Mouse (Mus musculus): ENCODE measurements at regions not wholly inside any gene's neighbourhood (a gene's known extent, or its start where the extent isn't known, plus 50 kb on each side); places are given as distances from the start of the nearest gene placed in this dataset.

DNA sequence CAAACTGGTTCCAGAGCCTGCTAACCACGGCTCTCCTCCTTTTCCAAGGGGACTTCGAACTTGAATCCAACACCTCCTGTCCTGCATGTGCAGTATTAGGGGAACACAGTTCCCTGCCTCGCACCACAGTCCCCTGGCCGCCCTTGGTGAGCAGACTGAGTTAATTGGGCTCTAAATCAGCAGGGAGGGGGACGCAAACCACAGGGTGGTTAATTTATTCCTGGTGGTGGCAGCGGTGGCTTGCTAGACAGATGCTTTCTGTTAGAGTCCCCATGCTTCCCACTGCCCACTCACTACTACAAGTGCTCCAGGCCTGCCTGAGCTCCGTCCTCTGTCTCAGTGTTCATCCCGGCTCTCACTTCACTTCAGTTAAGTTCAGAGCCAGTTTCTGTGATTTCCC is 198.0 kb upstream of the Prok2 start:
- TF ChIP-seq EP300 (IDR thresholded peaks at IDR 0.05; ENCODE audit: low read depth) = no peak
- TF ChIP-seq CTCF (IDR thresholded peaks at IDR 0.05; ENCODE audit: low read depth) = 0 out of 2 replicates have a peak, but pooled peaks have one; percentile 11
- Histone ChIP-seq H3K9ac (replicated peaks; ENCODE audit: low read depth, low read length) (no peak overlapping the region), H3K4me3 (ENCODE audit: low read depth, low read length) (no peak overlapping the region), H3K4me1 (ENCODE audit: control insufficient read depth, insufficient read depth) (peaks cover 19% of the 10 kb centered on the region), H3K27ac (ENCODE audit: low read depth) (no peak overlapping the region), H3K9me3 (replicated peaks; ENCODE audit: control insufficient read depth, low read length) (no peaks in the 10 kb centered on the region), H3K36me3 (replicated peaks; ENCODE audit: control insufficient read depth, insufficient read depth, low read length) (no peaks in the 10 kb centered on the region), H3K4me2 (ENCODE audit: low read depth, low read length) (no peak overlapping the region), H3K27me3 (ENCODE audit: control insufficient read depth, insufficient read depth, low read length) (no peaks in the 10 kb centered on the region)
- DNase-seq (ENCODE audit: low spot score) (no peak), ATAC-seq (ENCODE audit: insufficient read depth, low read depth) (no peak)
- 80% methylated on average over 8 of the region's 8 CpGs for WGBS

DNA sequence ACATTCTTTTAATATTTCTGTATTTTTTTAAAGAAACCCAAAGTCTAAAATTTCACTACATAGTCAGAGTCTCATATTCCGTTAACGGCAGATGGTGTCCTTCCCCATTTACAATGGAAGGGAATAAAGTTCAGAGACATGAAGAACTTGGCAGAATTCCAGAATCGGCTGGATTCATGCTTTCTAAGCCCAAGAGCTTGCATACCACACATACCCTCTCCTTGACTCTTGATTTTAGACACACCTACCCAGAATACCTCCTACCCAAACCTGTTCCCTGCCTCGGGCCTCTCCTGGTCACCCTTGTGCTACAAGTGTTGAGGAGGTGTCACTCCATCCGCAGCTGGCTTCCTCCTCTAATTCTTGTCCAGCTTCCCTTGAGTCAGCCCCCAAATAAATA is 195.8 kb upstream of the Prok2 start:
- DNase-seq (ENCODE audit: low spot score) (no peak), ATAC-seq (ENCODE audit: insufficient read depth, low read depth) (0 out of 2 replicates have a peak, but pooled peaks have one; percentile 6)
- no peaks in the 10 kb centered on the region for H3K4me1 ChIP-seq (ENCODE audit: control insufficient read depth, insufficient read depth)
- TF ChIP-seq CTCF (IDR thresholded peaks at IDR 0.05; ENCODE audit: low read depth) (no peak), EP300 (IDR thresholded peaks at IDR 0.05; ENCODE audit: low read depth) (no peak)
- no peak overlapping the region for H3K4me2 ChIP-seq (ENCODE audit: low read depth, low read length)
- H3K9me3 ChIP-seq (replicated peaks; ENCODE audit: control insufficient read depth, low read length) = no peaks in the 10 kb centered on the region
- WGBS = 40% methylated on average over 5 of the region's 5 CpGs
- no peak overlapping the region for H3K9ac ChIP-seq (replicated peaks; ENCODE audit: low read depth, low read length)
- H3K27ac ChIP-seq (ENCODE audit: low read depth) = no peak overlapping the region
- no peaks in the 10 kb centered on the region for H3K27me3 ChIP-seq (ENCODE audit: control insufficient read depth, insufficient read depth, low read length)
- no peak overlapping the region for H3K4me3 ChIP-seq (ENCODE audit: low read depth, low read length)
- H3K36me3 ChIP-seq (replicated peaks; ENCODE audit: control insufficient read depth, insufficient read depth, low read length) = no peaks in the 10 kb centered on the region

DNA sequence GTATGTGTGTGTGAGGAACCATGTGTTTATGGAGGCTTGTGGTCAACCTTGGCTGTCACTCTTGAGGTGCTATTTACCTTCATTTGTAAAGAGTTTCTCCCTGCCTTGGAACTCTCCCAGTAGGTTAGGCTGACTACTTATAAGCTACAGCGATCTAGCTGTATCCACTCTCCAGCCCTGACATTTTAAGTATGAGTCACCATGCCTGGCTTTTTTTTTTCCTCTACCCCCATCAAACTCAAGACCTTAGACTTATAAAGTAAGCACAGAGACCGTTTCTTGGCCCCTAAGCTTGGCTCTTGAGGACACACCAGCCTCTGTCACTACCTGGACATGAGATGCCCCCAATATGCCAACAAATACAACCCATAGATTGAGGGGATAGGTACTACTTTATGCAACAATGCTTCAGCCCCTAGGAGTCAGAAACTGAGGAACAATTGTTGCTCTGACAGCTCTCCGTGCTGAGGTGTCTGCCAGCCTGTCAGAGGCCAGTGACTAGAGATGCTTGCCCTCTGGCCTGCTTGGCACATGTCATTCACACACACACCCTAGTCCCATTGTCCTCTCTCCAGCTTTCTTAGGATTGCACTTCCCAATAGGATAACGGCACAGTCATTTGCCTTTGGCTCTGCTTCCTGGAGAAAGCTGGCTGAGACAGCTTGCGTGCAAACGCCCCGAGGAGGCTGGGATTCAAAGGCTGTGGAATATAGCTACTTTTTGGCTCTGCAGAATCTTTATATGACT is 193.8 kb upstream of the Prok2 start:
- Histone ChIP-seq H3K4me1 (ENCODE audit: control insufficient read depth, insufficient read depth) (0 out of 2 replicates have a peak, but pooled peaks cover under 1% of the 10 kb centered on the region), H3K27ac (ENCODE audit: low read depth) (no peak overlapping the region), H3K4me3 (ENCODE audit: low read depth, low read length) (no peak overlapping the region), H3K9me3 (replicated peaks; ENCODE audit: control insufficient read depth, low read length) (no peaks in the 10 kb centered on the region), H3K4me2 (ENCODE audit: low read depth, low read length) (no peak overlapping the region), H3K36me3 (replicated peaks; ENCODE audit: control insufficient read depth, insufficient read depth, low read length) (no peaks in the 10 kb centered on the region), H3K27me3 (ENCODE audit: control insufficient read depth, insufficient read depth, low read length) (no peaks in the 10 kb centered on the region), H3K9ac (replicated peaks; ENCODE audit: low read depth, low read length) (no peak overlapping the region)
- ATAC-seq (ENCODE audit: insufficient read depth, low read depth) (no peak), DNase-seq (ENCODE audit: low spot score) (no peak)
- TF ChIP-seq EP300 (IDR thresholded peaks at IDR 0.05; ENCODE audit: low read depth) (no peak), CTCF (IDR thresholded peaks at IDR 0.05; ENCODE audit: low read depth) (no peak)
- 57% methylated on average over 7 of the region's 7 CpGs for WGBS

DNA sequence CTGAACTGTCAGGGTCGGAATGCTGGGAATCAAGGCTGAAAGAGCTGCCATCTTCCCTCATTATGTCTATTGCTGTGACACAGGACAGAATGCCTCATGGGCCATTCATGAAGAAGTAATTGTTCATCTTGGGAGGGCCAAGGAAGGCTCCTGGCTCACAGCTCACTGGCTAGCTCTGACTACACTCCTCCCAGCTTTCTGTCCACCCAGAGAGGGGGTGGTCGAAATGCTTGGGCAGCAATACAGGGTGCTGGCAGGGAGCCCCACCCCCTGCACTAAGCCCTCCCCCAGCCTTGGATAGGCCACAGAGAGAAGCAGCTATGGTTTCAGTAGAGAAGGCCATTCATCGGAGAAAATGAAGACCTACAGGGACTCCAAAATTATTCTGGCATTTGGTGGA is 192.2 kb upstream of the Prok2 start:
- 80% methylated on average over 3 of the region's 3 CpGs for WGBS
- no peak for ATAC-seq (ENCODE audit: insufficient read depth, low read depth)
- no peaks in the 10 kb centered on the region for H3K27me3 ChIP-seq (ENCODE audit: control insufficient read depth, insufficient read depth, low read length)
- H3K4me1 ChIP-seq (ENCODE audit: control insufficient read depth, insufficient read depth) = 0 out of 2 replicates have a peak, but pooled peaks cover 5% of the 10 kb centered on the region
- no peak overlapping the region for H3K27ac ChIP-seq (ENCODE audit: low read depth)
- H3K9ac ChIP-seq (replicated peaks; ENCODE audit: low read depth, low read length) = no peak overlapping the region
- H3K36me3 ChIP-seq (replicated peaks; ENCODE audit: control insufficient read depth, insufficient read depth, low read length) = no peaks in the 10 kb centered on the region
- H3K4me3 ChIP-seq (ENCODE audit: low read depth, low read length) = no peak overlapping the region
- TF ChIP-seq EP300 (IDR thresholded peaks at IDR 0.05; ENCODE audit: low read depth) = no peak
- no peak for TF ChIP-seq CTCF (IDR thresholded peaks at IDR 0.05; ENCODE audit: low read depth)
- H3K4me2 ChIP-seq (ENCODE audit: low read depth, low read length) = no peak overlapping the region
- no peaks in the 10 kb centered on the region for H3K9me3 ChIP-seq (replicated peaks; ENCODE audit: control insufficient read depth, low read length)
- no peak for DNase-seq (ENCODE audit: low spot score)

DNA sequence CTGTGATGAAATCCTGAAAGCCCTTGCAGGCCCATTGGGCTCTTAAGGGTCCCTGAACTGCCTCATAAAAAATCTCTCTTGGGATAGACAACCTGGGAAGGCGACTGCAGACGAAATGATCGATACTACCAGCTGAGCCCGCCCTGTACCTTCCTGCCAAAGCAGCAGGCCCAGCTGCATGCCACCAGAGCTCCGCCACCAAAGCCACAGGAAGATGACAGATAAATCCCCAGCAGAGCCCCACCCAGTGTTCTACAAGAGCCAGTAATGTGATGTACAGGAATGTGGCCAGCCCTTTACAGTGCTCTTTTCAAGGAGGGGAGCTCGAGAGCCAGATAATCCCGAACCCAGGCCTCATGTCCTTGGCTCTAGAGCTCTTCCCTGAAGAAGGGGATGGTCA is 183.7 kb upstream of the Prok2 start:
- ATAC-seq (ENCODE audit: insufficient read depth, low read depth) = peak; percentile 58
- Histone ChIP-seq H3K4me3 (ENCODE audit: low read depth, low read length) (no peak overlapping the region), H3K4me2 (ENCODE audit: low read depth, low read length) (no peak overlapping the region), H3K4me1 (ENCODE audit: control insufficient read depth, insufficient read depth) (peaks cover 20% of the 10 kb centered on the region; the same call in 1 of the 2 replicates), H3K27ac (ENCODE audit: low read depth) (peak overlapping the region; percentile 43), H3K9ac (replicated peaks; ENCODE audit: low read depth, low read length) (no peak overlapping the region), H3K27me3 (ENCODE audit: control insufficient read depth, insufficient read depth, low read length) (0 out of 2 replicates have a peak, but pooled peaks cover 5% of the 10 kb centered on the region), H3K9me3 (replicated peaks; ENCODE audit: control insufficient read depth, low read length) (no peaks in the 10 kb centered on the region), H3K36me3 (replicated peaks; ENCODE audit: control insufficient read depth, insufficient read depth, low read length) (no peaks in the 10 kb centered on the region)
- TF ChIP-seq CTCF (IDR thresholded peaks at IDR 0.05; ENCODE audit: low read depth) (no peak), EP300 (IDR thresholded peaks at IDR 0.05; ENCODE audit: low read depth) (no peak)
- WGBS = 38% methylated on average over 7 of the region's 7 CpGs
- DNase-seq (ENCODE audit: low spot score) = no peak
